8 mouse cellular contexts compared by ENCODE assay signal in the genomic region with DNA sequence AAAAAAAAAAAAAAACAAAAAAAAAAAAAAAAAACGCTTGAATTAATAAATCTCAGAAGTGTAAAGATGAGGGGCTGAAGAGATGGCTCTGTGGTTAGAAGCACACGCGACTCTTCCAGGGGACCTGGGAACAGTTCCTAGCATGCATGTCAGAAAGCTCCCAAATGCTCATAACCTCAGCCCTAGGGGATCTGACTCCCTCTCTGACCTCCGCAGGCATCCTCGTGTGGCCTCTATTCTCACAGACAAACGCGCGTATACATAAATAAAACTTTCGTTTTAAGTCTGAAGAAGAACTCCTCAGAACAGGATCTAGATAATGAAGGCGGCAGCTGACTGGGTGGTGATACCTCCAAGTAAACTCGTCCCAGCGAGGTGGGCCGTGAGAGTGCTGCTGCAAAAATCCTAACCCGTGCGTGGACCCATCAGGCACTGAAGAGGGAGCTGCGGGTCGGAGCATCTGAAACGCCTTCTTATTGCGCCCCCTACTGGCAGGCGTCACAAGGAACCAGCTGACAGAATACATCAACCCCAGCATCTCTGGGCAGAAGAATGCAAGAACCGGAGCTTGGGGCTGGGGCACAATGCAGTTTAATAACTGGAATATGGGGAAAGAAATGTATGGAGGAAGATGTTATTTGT.
DNase-seq lines count a peak whose midpoint lies in the region; ATAC-seq lines count a peak whose summit lies in the region.

No protein-coding gene starts in this region.

- peak; percentile 80; the same call in 1 of the 2 replicates for ATAC-seq in hindbrain, embryonic 16.5 days

- no peaks in the 10 kb centered on the region for H3K36me3 ChIP-seq in hindbrain, embryonic 16.5 days (ENCODE audit: control insufficient read depth, insufficient read depth, low read length)

- no peaks in the 10 kb centered on the region for H3K27me3 ChIP-seq in hindbrain, embryonic 16.5 days (replicated peaks; ENCODE audit: control insufficient read depth, insufficient read depth, low read length)

- peak; percentile 91 for DNase-seq in ZHBTc4 (ENCODE audit: low read depth, low spot score)
- DNase-seq in cerebellum, postnatal 14 days = peak; percentile 95 to 97
- DNase-seq in frontal cortex, postnatal 36 days (ENCODE audit: low spot score in 2 of 2) = peak; percentile 74 to 85
- DNase-seq in left cerebral cortex, adult 11 months (ENCODE audit: low spot score) = peak; percentile 73
- DNase-seq in lung, postnatal 25 days (ENCODE audit: low spot score) = peak; percentile 6
- DNase-seq in retina, postnatal 7 days (ENCODE audit: low read depth, low spot score) = peak; percentile 62
- DNase-seq in yolk sac, embryonic 10.5 days (ENCODE audit: low spot score) = peak; percentile 40

- H3K27ac ChIP-seq in hindbrain, embryonic 16.5 days (ENCODE audit: low read depth, low read length) = no peak overlapping the region

- peaks cover 4% of the 10 kb centered on the region; the same call in 1 of the 2 replicates for H3K4me1 ChIP-seq in hindbrain, embryonic 16.5 days (ENCODE audit: control insufficient read depth, insufficient read depth, low read depth, low read length)

- H3K9me3 ChIP-seq in hindbrain, embryonic 16.5 days (ENCODE audit: control insufficient read depth, low read length) = no peaks in the 10 kb centered on the region

- 8% methylated on average over 21 of the region's 21 CpGs for whole genome bisulfite sequencing in hindbrain, embryonic 16.5 days

- peak overlapping the region; percentile 54 for H3K4me2 ChIP-seq in hindbrain, embryonic 16.5 days (ENCODE audit: low read length)

- H3K4me3 ChIP-seq in hindbrain, embryonic 16.5 days (ENCODE audit: low read length) = peak overlapping the region; percentile 30

- H3K9ac ChIP-seq in hindbrain, embryonic 16.5 days (ENCODE audit: low read depth, low read length) = peak overlapping the region; percentile 16; the same call in 1 of the 2 replicates

Comparison
In these comparisons a context has a peak if more than half of its experiments do, and no peak if none do; other contexts are left out.
1. DNase-seq: peak in every context shown above with its lines; median percentile 96 in cerebellum, postnatal 14 days; 91 in ZHBTc4; 80 in frontal cortex, postnatal 36 days; 73 in left cerebral cortex, adult 11 months; 62 in retina, postnatal 7 days; 40 in yolk sac, embryonic 10.5 days; 6 in lung, postnatal 25 days.